Mouse (Mus musculus): ENCODE results near the gene Spi1. TPM values are rescaled to one million over a fixed set of nuclear protein-coding genes. Genes with fewer than 3 reads are reported as not detected.

Gene Spi1
- polyA plus RNA-seq, 1 experiment: 65.7 TPM

GRCm38 (mm10) chr2:91051917-91052316 is 30.3 kb upstream of the Spi1 start:
- peaks cover 1% of the 10 kb centered on the region; the same call in 1 of the 2 replicates for H3K4me1 ChIP-seq (ENCODE audit: control insufficient read depth, insufficient read depth, low read length)
- no peak overlapping the region for H3K27ac ChIP-seq (ENCODE audit: control insufficient read depth, insufficient read depth, low read depth, low read length, poor library complexity)
- H3K4me3 ChIP-seq (replicated peaks; ENCODE audit: control insufficient read depth, low read depth, low read length): no peak overlapping the region
- 26% methylated on average over 3 of the region's 3 CpGs for WGBS
- no peak for TF ChIP-seq CTCF (IDR thresholded peaks at IDR 0.05; ENCODE audit: control insufficient read depth, insufficient read depth, low read length)
- TF ChIP-seq POLR2A (IDR thresholded peaks at IDR 0.05; ENCODE audit: borderline replicate concordance, control insufficient read depth, low read depth, low read length): no peak

DNA sequence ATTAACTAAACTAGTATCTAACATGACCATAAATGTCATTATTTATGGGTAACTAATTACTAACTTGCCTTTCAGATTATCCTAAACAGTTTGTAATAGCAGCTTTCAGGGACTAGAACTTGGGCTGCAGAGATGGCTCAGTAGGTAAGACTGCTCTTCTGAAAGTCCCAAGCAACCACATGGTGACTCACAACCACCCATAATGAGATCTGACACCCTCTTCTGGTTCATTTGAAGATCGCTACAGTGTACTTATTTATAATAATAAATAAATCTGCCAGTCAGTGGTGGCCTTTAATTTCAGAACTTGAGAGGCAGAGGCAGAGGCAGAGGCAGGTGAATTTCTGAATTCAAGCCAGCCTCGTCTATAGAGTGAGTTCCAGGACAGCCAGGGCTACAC is 29.4 kb upstream of the Spi1 start:
- TF ChIP-seq POLR2A (IDR thresholded peaks at IDR 0.05; ENCODE audit: borderline replicate concordance, control insufficient read depth, low read depth, low read length) (no peak), CTCF (IDR thresholded peaks at IDR 0.05; ENCODE audit: control insufficient read depth, insufficient read depth, low read length) (no peak)
- Histone ChIP-seq H3K4me3 (replicated peaks; ENCODE audit: control insufficient read depth, low read depth, low read length) (no peak overlapping the region), H3K4me1 (ENCODE audit: control insufficient read depth, insufficient read depth, low read length) (peaks cover 1% of the 10 kb centered on the region; the same call in 1 of the 2 replicates), H3K27ac (ENCODE audit: control insufficient read depth, insufficient read depth, low read depth, low read length, poor library complexity) (no peak overlapping the region)
- 17% methylated on average over 2 of the region's 2 CpGs for WGBS

- Histone ChIP-seq H3K27ac (ENCODE audit: control insufficient read depth, insufficient read depth, low read depth, low read length, poor library complexity) (peak overlapping the region; percentile 87; the same call in 1 of the 2 replicates), H3K4me1 (ENCODE audit: control insufficient read depth, insufficient read depth, low read length) (peaks cover 1% of the 10 kb centered on the region; the same call in 1 of the 2 replicates), H3K4me3 (replicated peaks; ENCODE audit: control insufficient read depth, low read depth, low read length) (peak overlapping the region; percentile 78)
- TF ChIP-seq CTCF (IDR thresholded peaks at IDR 0.05; ENCODE audit: control insufficient read depth, insufficient read depth, low read length) (no peak), POLR2A (IDR thresholded peaks at IDR 0.05; ENCODE audit: borderline replicate concordance, control insufficient read depth, low read depth, low read length) (no peak)
- WGBS: 0% methylated on average over 6 of the region's 6 CpGs
These were observed 28.8 kb upstream of the Spi1 start for GRCm38 (mm10) chr2:91053181-91053933.

- under 1% methylated on average over 40 of the region's 40 CpGs for WGBS
- TF ChIP-seq POLR2A (IDR thresholded peaks at IDR 0.05; ENCODE audit: borderline replicate concordance, control insufficient read depth, low read depth, low read length) (peak; percentile 76; the same call in 1 of the 2 replicates), CTCF (IDR thresholded peaks at IDR 0.05; ENCODE audit: control insufficient read depth, insufficient read depth, low read length) (no peak)
These were observed 28.2 kb upstream of the Spi1 start, which contains the start of gene Psmc3 for GRCm38 (mm10) chr2:91053934-91054382. TSS of gene Psmc3 (plus strand) at chr2:91054009.

GRCm38 (mm10) chr2:91058435-91058834 is 23.8 kb upstream of the Spi1 start:
- no peak overlapping the region for H3K27ac ChIP-seq (ENCODE audit: control insufficient read depth, insufficient read depth, low read depth, low read length, poor library complexity)
- H3K4me3 ChIP-seq (replicated peaks; ENCODE audit: control insufficient read depth, low read depth, low read length): no peak overlapping the region
- no peaks in the 10 kb centered on the region; the same call in 1 of the 2 replicates for H3K4me1 ChIP-seq (ENCODE audit: control insufficient read depth, insufficient read depth, low read length)
- WGBS: 89% methylated on average over 5 of the region's 5 CpGs
- TF ChIP-seq POLR2A (IDR thresholded peaks at IDR 0.05; ENCODE audit: borderline replicate concordance, control insufficient read depth, low read depth, low read length) (no peak), CTCF (IDR thresholded peaks at IDR 0.05; ENCODE audit: control insufficient read depth, insufficient read depth, low read length) (no peak)

More at GRCm38 (mm10) chr2:91053934-91054382, 28.2 kb upstream of the Spi1 start, which contains the start of gene Psmc3:
- Histone ChIP-seq H3K4me1 (ENCODE audit: control insufficient read depth, insufficient read depth, low read length) (peaks cover 1% of the 10 kb centered on the region; the same call in 1 of the 2 replicates), H3K27ac (ENCODE audit: control insufficient read depth, insufficient read depth, low read depth, low read length, poor library complexity) (peak within 1 kb of the TSS; percentile 87), H3K4me3 (replicated peaks; ENCODE audit: control insufficient read depth, low read depth, low read length) (peak within 1 kb of the TSS; percentile 90)

DNA sequence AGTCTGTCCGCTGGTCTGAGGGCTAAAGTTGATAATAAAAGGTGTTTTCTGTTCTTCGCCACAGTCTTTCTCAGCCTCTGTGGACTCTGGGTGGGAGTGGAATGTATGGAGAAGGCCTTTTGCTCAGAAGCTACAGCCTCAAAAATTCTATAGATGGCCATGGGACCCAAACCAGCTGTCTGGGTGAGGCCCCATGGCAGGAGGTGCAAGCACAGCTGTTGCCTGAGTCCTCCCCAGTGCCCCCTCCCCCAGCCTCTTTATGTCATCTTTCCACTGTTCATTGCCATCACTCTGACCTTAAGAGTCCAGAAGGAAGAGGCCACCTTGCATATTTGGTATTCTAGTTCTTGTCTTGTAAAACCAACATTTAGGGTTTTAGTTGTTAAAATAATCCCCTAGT is 22.8 kb upstream of the Spi1 start:
- no peaks in the 10 kb centered on the region; the same call in 1 of the 2 replicates for H3K4me1 ChIP-seq (ENCODE audit: control insufficient read depth, insufficient read depth, low read length)
- no peak overlapping the region for H3K4me3 ChIP-seq (replicated peaks; ENCODE audit: control insufficient read depth, low read depth, low read length)
- 93% methylated on average over 2 of the region's 2 CpGs for WGBS
- H3K27ac ChIP-seq (ENCODE audit: control insufficient read depth, insufficient read depth, low read depth, low read length, poor library complexity): no peak overlapping the region
- TF ChIP-seq CTCF (IDR thresholded peaks at IDR 0.05; ENCODE audit: control insufficient read depth, insufficient read depth, low read length) (no peak), POLR2A (IDR thresholded peaks at IDR 0.05; ENCODE audit: borderline replicate concordance, control insufficient read depth, low read depth, low read length) (no peak)

GRCm38 (mm10) chr2:91060544-91061355 is 21.4 kb upstream of the Spi1 start:
- Histone ChIP-seq H3K27ac (ENCODE audit: control insufficient read depth, insufficient read depth, low read depth, low read length, poor library complexity) (peak overlapping the region; percentile 8), H3K4me3 (replicated peaks; ENCODE audit: control insufficient read depth, low read depth, low read length) (no peak overlapping the region), H3K4me1 (ENCODE audit: control insufficient read depth, insufficient read depth, low read length) (no peaks in the 10 kb centered on the region; the same call in 1 of the 2 replicates)
- 76% methylated on average over 10 of the region's 10 CpGs for WGBS
- TF ChIP-seq POLR2A (IDR thresholded peaks at IDR 0.05; ENCODE audit: borderline replicate concordance, control insufficient read depth, low read depth, low read length): no peak
- peak; percentile 55 for TF ChIP-seq CTCF (IDR thresholded peaks at IDR 0.05; ENCODE audit: control insufficient read depth, insufficient read depth, low read length)

All from bone marrow, adult 2 months (tissue).